Mouse (Mus musculus): ENCODE data around the gene 4931428F04Rik. TPM values are rescaled to one million over a fixed set of nuclear protein-coding genes. Genes with fewer than 3 reads are reported as not detected.

4931428F04Rik gene
- 5.0 to 7.7 TPM (median 6.5 TPM) in 4 replicates for total RNA-seq (2023; ENCODE audit: inconsistent age)

GRCm38 (mm10) chr8:105289805-105290460 lies at the start of gene 4931428F04Rik:
TSS of gene 4931428F04Rik (minus strand) at chr8:105289864.

GRCm38 (mm10) chr8:105326141-105326672 lies 36.5 kb upstream of the 4931428F04Rik start, which contains the start of the genes Lrrc29 and Tmem208:
TSS of gene Lrrc29 (minus strand) at chr8:105326278.
TSS of gene Tmem208 (plus strand) at chr8:105326354.

GRCm38 (mm10) chr8:105305211-105306145 lies 15.8 kb upstream of the 4931428F04Rik start, which contains the start of gene Elmo3:
TSS of gene Elmo3 (plus strand) at chr8:105305601.

GRCm38 (mm10) chr8:105297511-105298192 lies 8.0 kb upstream of the 4931428F04Rik start, which contains the start of gene E2f4:
TSS of gene E2f4 (plus strand) at chr8:105297663.

GRCm38 (mm10) chr8:105295895-105296573 lies 6.4 kb upstream of the 4931428F04Rik start, which contains the start of gene Exoc3l:
TSS of gene Exoc3l (minus strand) at chr8:105296101.

GRCm38 (mm10) chr8:105275840-105276239 lies 13.8 kb downstream of the 4931428F04Rik start, which contains the start of gene Nol3:
TSS of gene Nol3 (plus strand) at chr8:105276140.

GRCm38 (mm10) chr8:105269461-105269947 lies 20.2 kb downstream of the 4931428F04Rik start, which contains the start of gene Hsf4:
TSS of gene Hsf4 (plus strand) at chr8:105269801.

GRCm38 (mm10) chr8:105264024-105264982 lies 25.4 kb downstream of the 4931428F04Rik start, which contains the start of the genes Tradd and Fbxl8:
TSS of gene Tradd (minus strand) at chr8:105264609.
TSS of gene Fbxl8 (plus strand) at chr8:105264648.

GRCm38 (mm10) chr8:105254966-105255350 lies 34.7 kb downstream of the 4931428F04Rik start, which contains the start of gene B3gnt9:
TSS of gene B3gnt9 (minus strand) at chr8:105255153.

Other genes starting within 250 kb of the 4931428F04Rik start
- not detected in 4 replicates for gene Ces3a, start 241.3 kb downstream of the 4931428F04Rik start, total RNA-seq (2023; ENCODE audit: inconsistent age)
- not detected in 4 replicates for gene Ces3b, start 206.1 kb downstream of the 4931428F04Rik start, total RNA-seq (2023; ENCODE audit: inconsistent age)
- gene Ces4a, start 158.1 kb downstream of the 4931428F04Rik start, total RNA-seq (2023; ENCODE audit: inconsistent age), result not detected in 4 replicates
- gene Cbfb, start 119.2 kb downstream of the 4931428F04Rik start, total RNA-seq (2023; ENCODE audit: inconsistent age), result 88.9 to 106 TPM (median 97.3 TPM) in 4 replicates
- 22.9 to 29.6 TPM (median 24.6 TPM) in 4 replicates for gene D230025D16Rik, start 64.7 kb downstream of the 4931428F04Rik start, total RNA-seq (2023; ENCODE audit: inconsistent age)
- gene B3gnt9, start 34.7 kb downstream of the 4931428F04Rik start, total RNA-seq (2023; ENCODE audit: inconsistent age), result 1.00 to 1.5 TPM (median 1.4 TPM) in 4 replicates
- 21.0 to 25.3 TPM (median 23.2 TPM) in 4 replicates for gene Tradd, start 25.3 kb downstream of the 4931428F04Rik start, total RNA-seq (2023; ENCODE audit: inconsistent age)
- 8.0 to 10.0 TPM (median 9.0 TPM) in 4 replicates for gene Fbxl8, start 25.2 kb downstream of the 4931428F04Rik start, total RNA-seq (2023; ENCODE audit: inconsistent age)
- gene Hsf4, start 20.1 kb downstream of the 4931428F04Rik start, total RNA-seq (2023; ENCODE audit: inconsistent age), result 0.33 to 1.1 TPM (median 0.88 TPM) in 4 replicates
- not detected in 4 replicates for gene Nol3, start 13.7 kb downstream of the 4931428F04Rik start, total RNA-seq (2023; ENCODE audit: inconsistent age)
- 1.2 to 1.4 TPM (median 1.3 TPM) in 4 replicates for gene Exoc3l, start 6.2 kb upstream of the 4931428F04Rik start, total RNA-seq (2023; ENCODE audit: inconsistent age)
- gene E2f4, start 7.8 kb upstream of the 4931428F04Rik start, total RNA-seq (2023; ENCODE audit: inconsistent age), result 83.8 to 97.8 TPM (median 88.5 TPM) in 4 replicates
- 3.0 to 4.7 TPM (median 3.9 TPM) in 4 replicates for gene Elmo3, start 15.7 kb upstream of the 4931428F04Rik start, total RNA-seq (2023; ENCODE audit: inconsistent age)
- 6.3 to 8.3 TPM (median 7.0 TPM) in 4 replicates for gene Lrrc29, start 36.4 kb upstream of the 4931428F04Rik start, total RNA-seq (2023; ENCODE audit: inconsistent age)
- 26.8 to 32.7 TPM (median 29.3 TPM) in 4 replicates for gene Tmem208, start 36.5 kb upstream of the 4931428F04Rik start, total RNA-seq (2023; ENCODE audit: inconsistent age)
- gene Fhod1, start 58.1 kb upstream of the 4931428F04Rik start, total RNA-seq (2023; ENCODE audit: inconsistent age), result 35.8 to 40.7 TPM (median 37.7 TPM) in 4 replicates
- 1.3 to 2.1 TPM (median 2.0 TPM) in 4 replicates for gene Slc9a5, start 59.0 kb upstream of the 4931428F04Rik start, total RNA-seq (2023; ENCODE audit: inconsistent age)
- not detected in 4 replicates for gene Plekhg4, start 83.4 kb upstream of the 4931428F04Rik start, total RNA-seq (2023; ENCODE audit: inconsistent age)
- not detected in 4 replicates for gene Kctd19, start 123.6 kb upstream of the 4931428F04Rik start, total RNA-seq (2023; ENCODE audit: inconsistent age)
- gene Lrrc36, start 123.7 kb upstream of the 4931428F04Rik start, total RNA-seq (2023; ENCODE audit: inconsistent age), result not detected in 4 replicates
- 0.54 to 0.77 TPM (median 0.63 TPM) in 3 of 4 replicates, not detected in the other for gene Tppp3, start 181.7 kb upstream of the 4931428F04Rik start, total RNA-seq (2023; ENCODE audit: inconsistent age)
- 3.0 to 4.8 TPM (median 3.6 TPM) in 4 replicates for gene Zdhhc1, start 207.0 kb upstream of the 4931428F04Rik start, total RNA-seq (2023; ENCODE audit: inconsistent age)
- not detected in 4 replicates for gene Hsd11b2, start 228.9 kb upstream of the 4931428F04Rik start, total RNA-seq (2023; ENCODE audit: inconsistent age)